Mouse (Mus musculus): ENCODE data around the gene Atp5j.

The Atp5j gene

DNA sequence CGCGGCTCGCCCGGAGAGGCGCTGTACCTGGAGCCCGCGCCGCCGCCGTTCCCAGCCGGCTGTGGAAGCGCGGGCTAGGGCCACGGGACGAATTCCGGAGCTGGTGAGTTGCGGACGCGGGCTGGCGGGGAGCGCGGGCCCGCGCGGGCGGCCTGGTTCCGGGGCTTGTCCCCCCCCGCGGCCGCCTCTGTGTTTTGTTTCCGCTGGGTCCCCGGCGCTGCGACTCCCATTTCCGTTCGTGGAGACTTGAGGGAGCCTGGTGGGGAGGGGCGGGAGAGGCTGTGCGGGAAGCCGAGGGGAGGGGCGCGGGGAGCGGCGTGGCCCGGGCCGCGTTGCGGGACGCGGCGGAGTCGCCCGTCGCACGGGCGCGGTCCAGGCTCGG is at the start of gene Atp5j:
TSS of gene Atp5j (minus strand) at position 185 of the 382 bp plus-strand sequence.
- peak; percentile 62 for DNase-seq (ENCODE audit: low read depth, low spot score)

- no peak for DNase-seq (ENCODE audit: low read depth, low spot score)
Measured at GRCm38 (mm10) chr16:84884572-84884971, 49.1 kb upstream of the Atp5j start.

DNA sequence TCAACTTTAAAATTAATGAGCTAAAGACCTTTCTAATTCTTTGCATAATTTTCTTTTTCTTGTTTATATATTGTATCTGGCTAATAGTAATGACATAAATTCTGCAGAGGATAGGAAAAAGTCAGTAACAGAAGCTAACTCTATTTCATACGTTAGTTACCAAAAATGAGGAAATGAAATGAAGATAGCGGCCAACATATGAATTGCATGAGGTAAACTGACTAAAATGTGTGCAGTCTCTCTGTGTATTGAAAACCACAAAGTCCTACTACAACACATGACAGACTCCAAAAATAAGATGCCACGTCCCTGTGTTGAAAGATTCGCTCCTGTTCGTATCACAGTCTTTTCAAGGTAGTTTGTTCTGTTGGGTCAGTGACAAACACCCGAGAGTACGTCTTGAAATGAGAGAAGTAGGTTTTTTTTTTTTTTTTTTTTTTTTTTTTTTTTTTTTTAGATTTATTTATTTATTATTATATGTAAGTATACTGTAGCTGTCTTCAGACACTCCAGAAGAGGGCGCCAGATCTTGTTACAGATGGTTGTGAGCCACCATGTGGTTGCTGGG is 46.4 kb upstream of the Atp5j start:
- no peak for DNase-seq (ENCODE audit: low read depth, low spot score)

DNA sequence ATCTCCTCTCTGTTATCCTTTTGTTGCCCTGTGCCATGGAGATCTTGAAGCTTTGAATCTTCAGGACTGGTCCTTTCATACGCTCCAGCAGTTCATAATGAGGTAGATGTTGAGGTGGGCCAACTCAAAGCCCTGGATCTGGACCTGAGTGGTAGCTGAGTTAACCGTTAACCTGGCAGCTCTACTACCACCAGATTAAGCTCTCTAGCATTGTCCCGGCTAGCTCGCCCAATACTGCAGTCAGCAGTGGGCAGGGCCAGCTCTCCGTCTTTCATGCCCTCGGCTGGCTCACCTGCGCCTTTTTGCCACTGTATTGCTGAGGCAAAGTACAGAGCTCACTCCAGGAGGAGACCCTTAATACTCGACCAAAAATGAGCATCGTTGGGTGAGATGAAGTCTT is 45.7 kb upstream of the Atp5j start:
- DNase-seq (ENCODE audit: low read depth, low spot score) = no peak

DNA sequence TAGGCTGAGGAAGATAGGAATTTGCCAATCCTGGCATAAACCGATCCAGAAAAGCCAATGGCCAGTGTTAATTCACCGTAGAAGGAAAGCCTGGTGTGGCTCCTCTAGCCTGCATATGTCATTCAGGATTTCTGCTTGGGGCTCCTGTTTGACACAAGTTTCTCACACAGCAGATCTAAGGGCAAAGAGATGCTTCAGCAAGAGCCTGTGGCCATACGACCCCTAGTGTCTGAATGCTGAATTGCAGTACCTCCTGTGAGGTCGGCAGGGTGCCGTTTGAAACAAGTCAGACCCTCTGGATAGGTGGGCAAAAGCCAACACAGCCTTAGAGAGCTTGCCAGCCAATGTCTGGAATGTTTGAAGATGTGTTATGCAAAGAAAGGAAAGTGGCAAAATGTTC is 43.7 kb upstream of the Atp5j start:
- peak; percentile 4 for DNase-seq (ENCODE audit: low read depth, low spot score)

DNA sequence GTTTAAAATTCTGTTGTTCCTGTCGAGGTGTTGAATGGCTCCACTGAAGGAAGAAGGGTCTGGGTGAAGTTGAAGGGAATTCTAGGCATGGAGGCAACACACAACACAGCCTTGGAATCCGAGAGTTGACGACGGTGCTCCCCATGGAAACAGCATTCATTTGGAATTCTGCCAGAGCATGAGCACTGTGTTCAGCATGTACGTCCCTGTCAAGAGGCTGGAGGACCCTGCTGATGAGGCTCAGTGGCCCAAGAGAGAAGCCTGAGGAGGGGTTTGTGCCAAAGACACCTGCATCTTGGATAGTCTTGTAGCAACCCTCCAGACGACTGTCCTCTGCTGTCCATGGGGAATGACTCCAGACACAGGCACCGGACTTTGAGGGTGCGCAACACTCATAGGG is 40.7 kb upstream of the Atp5j start:
- DNase-seq (ENCODE audit: low read depth, low spot score) = no peak

DNA sequence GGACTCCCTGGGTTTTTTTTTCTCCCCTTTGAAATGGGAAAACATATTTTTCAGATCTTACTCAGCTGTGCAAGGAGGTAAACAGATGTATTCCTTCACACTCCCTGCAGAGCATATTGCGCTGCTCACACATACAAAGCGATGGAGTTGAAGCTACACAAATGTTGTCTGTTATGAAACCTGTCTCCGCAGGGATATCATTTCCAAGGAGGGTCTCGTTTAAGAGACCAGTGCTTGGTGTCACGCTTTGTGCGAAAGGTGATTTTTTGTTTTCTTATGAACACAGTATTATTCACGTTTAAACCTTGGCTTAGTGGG is 40.3 kb upstream of the Atp5j start:
- DNase-seq (ENCODE audit: low read depth, low spot score) = no peak

GRCm38 (mm10) chr16:84875012-84875717 is 39.7 kb upstream of the Atp5j start:
- DNase-seq (ENCODE audit: low read depth, low spot score) = no peak

DNA sequence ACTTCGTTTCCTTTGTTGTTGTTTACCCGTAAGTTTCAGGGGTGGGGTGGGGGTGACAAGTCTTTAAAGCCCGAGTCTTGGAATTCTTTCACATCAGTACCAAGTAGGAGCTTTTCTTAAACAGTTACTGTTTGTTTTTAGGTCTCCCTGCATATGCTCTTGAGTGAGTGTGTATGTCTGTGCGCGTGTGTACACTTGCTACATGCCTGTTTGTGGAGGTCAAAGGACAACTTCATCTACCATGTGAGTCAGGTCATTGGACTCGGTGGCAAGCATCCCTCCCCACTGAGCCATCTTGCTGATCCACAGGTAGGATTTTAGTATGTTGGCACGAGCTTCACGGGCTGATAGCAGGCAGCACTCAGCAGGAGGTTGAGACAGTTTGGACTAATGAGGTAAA is 38.4 kb upstream of the Atp5j start:
- no peak for DNase-seq (ENCODE audit: low read depth, low spot score)

- no peak for DNase-seq (ENCODE audit: low read depth, low spot score)
Measured at GRCm38 (mm10) chr16:84864656-84865055, 29.2 kb upstream of the Atp5j start.

GRCm38 (mm10) chr16:84853492-84853891 is 18.1 kb upstream of the Atp5j start:
- DNase-seq (ENCODE audit: low read depth, low spot score) = no peak

GRCm38 (mm10) chr16:84838576-84838975 is 3.2 kb upstream of the Atp5j start:
- DNase-seq (ENCODE audit: low read depth, low spot score) = no peak

GRCm38 (mm10) chr16:84835823-84836743 is 658 bp upstream of the Atp5j start:
- no peak for DNase-seq (ENCODE audit: low read depth, low spot score)

- peak; percentile 97 for DNase-seq (ENCODE audit: low read depth, low spot score)
Measured at GRCm38 (mm10) chr16:84834745-84835440, 532 bp downstream of the Atp5j start, which contains the start of gene Gabpa. TSS of gene Gabpa (plus strand) at chr16:84834925.

GRCm38 (mm10) chr16:84834344-84834743 is 1.1 kb downstream of the Atp5j start:
- no peak for DNase-seq (ENCODE audit: low read depth, low spot score)

- no peak for DNase-seq (ENCODE audit: low read depth, low spot score)
Measured at GRCm38 (mm10) chr16:84832736-84833135, 2.7 kb downstream of the Atp5j start.

DNA sequence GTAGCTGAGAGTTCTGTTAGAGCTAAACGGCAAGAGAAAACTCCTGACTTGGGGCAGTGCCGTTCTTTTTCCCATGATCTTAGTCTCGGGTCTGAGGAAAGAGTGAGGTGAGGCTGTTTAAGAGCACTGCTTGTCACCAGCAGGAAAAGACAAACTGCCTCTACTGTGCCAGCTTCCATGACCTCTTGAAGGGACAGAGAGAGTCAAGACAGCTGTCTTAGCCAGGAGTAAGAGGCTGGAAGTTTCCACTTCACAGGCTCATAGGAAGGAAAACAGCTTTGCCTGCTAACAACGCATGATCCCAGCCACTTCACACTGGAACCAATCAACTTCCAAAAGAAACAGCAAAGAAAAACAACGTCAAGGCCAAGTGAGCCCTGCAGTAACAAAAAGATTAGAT is 3.7 kb downstream of the Atp5j start:
- DNase-seq (ENCODE audit: low read depth, low spot score) = no peak

- no peak for DNase-seq (ENCODE audit: low read depth, low spot score)
Measured at GRCm38 (mm10) chr16:84825009-84825408, 10.4 kb downstream of the Atp5j start.

DNA sequence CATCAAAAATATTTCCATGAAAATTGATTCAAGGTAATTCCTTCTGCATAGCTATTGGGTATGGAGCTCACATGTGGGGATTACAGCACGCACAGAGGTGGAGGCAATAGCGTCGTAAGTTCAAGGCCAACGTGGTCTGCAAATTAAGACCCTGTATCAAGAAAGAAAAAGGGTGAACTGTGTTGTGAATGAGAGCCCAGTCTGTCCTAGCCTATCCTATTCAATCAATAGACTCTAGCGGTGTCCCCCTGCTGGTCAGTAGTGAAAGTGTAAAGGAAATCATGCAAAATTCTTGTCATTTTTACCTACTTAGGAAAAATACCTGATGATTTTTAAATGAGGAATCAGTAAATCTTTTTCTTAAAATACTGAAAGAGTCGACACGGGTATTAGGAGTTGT is 18.0 kb downstream of the Atp5j start:
- no peak for DNase-seq (ENCODE audit: low read depth, low spot score)

GRCm38 (mm10) chr16:84814511-84814910 is 20.9 kb downstream of the Atp5j start:
- DNase-seq (ENCODE audit: low read depth, low spot score) = no peak

DNA sequence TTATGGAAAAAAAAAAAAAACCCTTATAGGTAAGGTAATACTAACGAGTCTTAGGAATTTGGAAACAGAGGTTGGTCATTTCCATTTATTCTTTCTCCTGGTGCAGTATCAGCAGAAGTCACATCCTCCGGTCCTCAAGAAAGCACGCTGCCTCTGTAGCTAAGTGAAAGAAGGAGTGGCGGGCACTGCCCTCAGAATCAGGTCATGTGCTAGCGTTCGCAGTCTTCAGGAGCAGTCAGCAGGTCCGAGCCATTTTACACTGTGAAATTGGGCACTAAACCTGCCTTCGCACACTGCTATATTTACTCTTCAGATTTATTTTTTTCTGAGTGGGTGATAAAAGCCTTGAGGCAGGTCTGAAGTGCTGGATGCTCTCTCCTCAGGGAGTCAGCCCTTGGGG is 21.6 kb downstream of the Atp5j start:
- DNase-seq (ENCODE audit: low read depth, low spot score) = no peak

DNA sequence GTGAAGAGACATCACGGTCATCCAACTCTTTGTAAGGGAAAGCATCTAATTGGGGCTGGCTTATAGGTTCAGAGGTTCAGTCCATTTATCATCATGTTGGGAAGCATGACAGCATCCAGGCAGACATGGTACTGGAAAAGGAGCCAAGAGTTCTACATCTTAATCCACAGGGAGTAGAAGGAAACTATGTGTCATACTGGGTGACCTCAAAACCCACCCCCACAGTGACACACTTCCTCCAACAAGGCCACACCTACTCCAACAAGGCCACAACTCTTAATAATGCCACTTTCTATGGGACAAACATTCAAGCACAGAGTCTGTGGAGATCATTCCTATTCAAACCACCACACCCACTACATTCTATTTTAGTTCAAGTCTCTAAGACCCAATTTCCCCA is 25.2 kb downstream of the Atp5j start:
- DNase-seq (ENCODE audit: low read depth, low spot score) = no peak
